Comparison of ENCODE assay signal across 21 mouse cellular contexts in genomic region chr1:105827786-105828345, GRCm38 (mm10).
"Had no signal": no experiment of that assay in that cellular context is flagged by ENCODE, and none has a peak within 500 bp of the region (broad histone marks: within the 10 kb centered on the region; RNA-seq: fewer than 3 reads in every experiment).

No protein-coding gene starts in this region.

- ATAC-seq: liver, embryonic 12.5 days had no signal

- H3K4me3 ChIP-seq: layer of hippocampus, adult 2 months; limb, embryonic 10.5 days; limb, embryonic 13.5 days; liver, embryonic 12.5 days; liver, embryonic 15.5 days; lung, embryonic 15.5 days; megakaryocyte, embryonic 14.5 days; midbrain, embryonic 10.5 days; myocyte; neural tube, embryonic 13.5 days had no signal

- H3K9ac ChIP-seq: limb, embryonic 13.5 days; liver, embryonic 12.5 days; liver, embryonic 15.5 days; lung, embryonic 15.5 days; neural tube, embryonic 13.5 days had no signal

- H3K27ac ChIP-seq: kidney, postnatal 0 days; layer of hippocampus, adult 2 months; limb, embryonic 10.5 days; limb, embryonic 13.5 days; liver, embryonic 12.5 days; liver, embryonic 15.5 days; lung, embryonic 15.5 days; midbrain, embryonic 10.5 days; neural tube, embryonic 13.5 days had no signal

- H3K4me1 ChIP-seq: limb, embryonic 10.5 days; limb, embryonic 13.5 days; liver, embryonic 12.5 days; liver, embryonic 15.5 days; lung, embryonic 15.5 days; megakaryocyte, embryonic 14.5 days; midbrain, embryonic 10.5 days had no signal

- H3K36me3 ChIP-seq: limb, embryonic 10.5 days; limb, embryonic 13.5 days; liver, embryonic 12.5 days; liver, embryonic 15.5 days; lung, embryonic 15.5 days; midbrain, embryonic 10.5 days; neural tube, embryonic 13.5 days had no signal

- H3K27me3 ChIP-seq: limb, embryonic 13.5 days; liver, embryonic 15.5 days; lung, embryonic 15.5 days; neural tube, embryonic 13.5 days had no signal

- H3K9me3 ChIP-seq: limb, embryonic 10.5 days; limb, embryonic 13.5 days; liver, embryonic 12.5 days; liver, embryonic 15.5 days; lung, embryonic 15.5 days; megakaryocyte, embryonic 14.5 days; midbrain, embryonic 10.5 days; neural tube, embryonic 13.5 days had no signal

- H3K4me2 ChIP-seq: limb, embryonic 13.5 days; liver, embryonic 12.5 days; liver, embryonic 15.5 days; lung, embryonic 15.5 days; neural tube, embryonic 13.5 days had no signal

- DNase-seq: kidney, adult 18-20 months; kidney, postnatal 25 days; layer of hippocampus, adult 9-11 months; liver; lung, adult 18-20 months; lung, postnatal 10 days; lung, postnatal 36 days; midbrain, embryonic 14.5 days; retina, postnatal 1 day; thymus, postnatal 25 days had no signal
